Mouse (Mus musculus): ENCODE measurements around the gene Dmrtb1. TPM values are rescaled to one million over a fixed set of nuclear protein-coding genes. Genes with fewer than 3 reads are reported as not detected.

Gene Dmrtb1
- total RNA-seq, 1 experiment from 2014 or later = not detected

Small RNA genes lying within 50 kb of the gene (microRNA-seq; reads per million reads assigned to microRNA genes)
- 0 reads per million in 2 experiments for gene Gm25123

Other genes with a start within 250 kb of the Dmrtb1 start
- 0.79 TPM in 1 of 2 replicates, not detected in the other for gene Glis1, start 249.6 kb downstream of the Dmrtb1 start, total RNA-seq (2021)
- 10.0 and 12.3 TPM in 2 replicates for gene Lrp8, start 118.0 kb upstream of the Dmrtb1 start, total RNA-seq (2021)
- 71.6 and 79.4 TPM in 2 replicates for gene Magoh, start 195.5 kb upstream of the Dmrtb1 start, total RNA-seq (2021)
- 53.2 and 79.0 TPM in 2 replicates for gene 0610037L13Rik, start 205.6 kb upstream of the Dmrtb1 start, total RNA-seq (2021)
- 180 TPM in 2 replicates for gene Cpt2, start 239.4 kb upstream of the Dmrtb1 start, total RNA-seq (2021)

Measured in adrenal gland, postnatal 25 days (tissue).